Mouse (Mus musculus): ENCODE results near the gene Eif4e.

Gene Eif4e

DNA sequence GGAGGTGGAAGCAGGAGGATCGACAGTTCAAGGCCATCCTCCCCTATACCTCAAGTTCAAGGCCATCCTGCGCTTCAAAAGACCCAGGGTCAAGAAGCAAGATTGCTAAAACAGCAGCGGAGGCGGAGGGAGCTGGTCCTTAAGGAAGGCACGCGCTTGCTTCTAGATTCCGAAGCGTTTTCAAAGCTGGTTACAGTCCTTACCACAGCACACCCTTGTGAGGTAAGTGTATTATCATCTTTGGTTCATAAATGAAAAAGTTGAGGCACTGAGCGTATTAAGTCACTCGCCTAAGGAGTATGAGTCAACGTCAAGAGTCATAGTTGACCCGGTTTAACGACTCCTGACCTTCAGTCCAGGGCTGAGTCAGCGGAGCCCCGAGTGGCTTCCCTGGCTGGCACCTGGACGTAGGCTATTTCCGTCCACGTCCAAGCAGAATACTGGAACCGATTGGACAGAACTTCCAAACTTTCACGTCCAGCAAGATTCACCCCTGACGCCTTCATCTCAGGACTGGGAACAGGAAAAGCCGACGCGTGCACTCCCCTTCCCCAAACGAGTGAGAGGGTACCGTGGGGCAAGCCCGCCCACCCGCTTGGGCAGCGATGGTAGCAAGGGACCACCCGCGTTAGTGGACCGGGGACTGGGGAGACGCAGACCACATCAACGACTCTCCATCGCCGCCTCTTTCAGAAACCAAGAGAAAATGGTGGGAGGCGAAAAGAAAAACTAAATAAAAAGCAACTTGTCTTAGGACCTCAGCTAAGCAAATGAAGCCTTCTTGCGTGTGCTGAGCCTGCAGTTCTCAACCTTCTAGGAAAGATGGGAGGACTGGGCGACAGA, at the start of gene Eif4e:
Gene Eif4e (plus strand): TSS at position 107 of the 843 bp plus-strand sequence.
- DNase-seq (ENCODE audit: extremely low spot score), result no peak

- no peak for DNase-seq (ENCODE audit: extremely low spot score)
Observed at GRCm38 (mm10) chr3:138479489-138479888, 46.5 kb upstream of the Eif4e start.

GRCm38 (mm10) chr3:138481526-138482284, 44.3 kb upstream of the Eif4e start:
- no peak for DNase-seq (ENCODE audit: extremely low spot score)

DNA sequence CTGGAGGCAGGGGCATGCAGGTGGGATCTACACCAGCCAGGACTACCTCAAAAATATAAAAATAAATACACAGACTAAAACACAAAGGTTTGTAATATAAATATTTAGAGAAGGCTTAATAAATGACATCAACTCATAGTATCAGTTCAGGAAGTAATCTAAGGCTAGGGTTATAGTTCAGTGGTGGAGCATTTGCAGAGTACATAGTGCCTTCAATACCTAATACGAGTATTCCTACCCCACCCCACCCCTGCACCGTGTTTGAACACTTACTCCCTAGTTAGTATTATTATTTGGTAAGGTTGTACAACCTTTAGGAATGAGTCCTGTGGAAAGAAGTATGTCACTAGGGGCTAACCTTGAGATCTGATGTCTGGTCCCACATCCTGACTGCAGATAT, 42.7 kb upstream of the Eif4e start:
- no peak for DNase-seq (ENCODE audit: extremely low spot score)

- DNase-seq (ENCODE audit: extremely low spot score), result no peak
Observed at GRCm38 (mm10) chr3:138488584-138489326, 37.2 kb upstream of the Eif4e start.

GRCm38 (mm10) chr3:138489327-138490033, 36.5 kb upstream of the Eif4e start, which contains the start of gene Metap1:
Gene Metap1 (minus strand): TSS chr3:138489515.
- DNase-seq (ENCODE audit: extremely low spot score), result peak; percentile 99

- no peak for DNase-seq (ENCODE audit: extremely low spot score)
Observed at GRCm38 (mm10) chr3:138490034-138490337, 36.0 kb upstream of the Eif4e start.

- DNase-seq (ENCODE audit: extremely low spot score), result no peak
Observed at GRCm38 (mm10) chr3:138493668-138494067, 32.3 kb upstream of the Eif4e start.

DNA sequence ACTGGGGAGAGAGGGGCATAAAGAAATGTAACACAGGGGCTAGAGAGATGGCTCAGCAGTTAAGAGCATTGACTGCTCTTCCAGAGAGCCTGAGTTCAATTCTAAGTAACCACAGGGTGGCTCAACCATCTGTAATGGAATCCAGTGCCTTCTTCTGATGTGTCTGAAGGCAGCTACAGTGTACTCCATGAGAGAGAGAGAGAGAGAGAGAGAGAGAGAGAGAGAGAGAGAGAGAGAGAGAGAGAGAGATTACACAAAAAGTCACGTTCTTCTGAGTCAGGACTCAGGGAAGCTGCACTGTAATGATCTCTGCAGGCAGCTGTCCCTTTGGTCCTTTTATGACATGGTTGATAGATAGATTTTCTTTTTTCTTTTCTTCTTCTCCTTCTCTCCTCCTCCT, 31.4 kb upstream of the Eif4e start:
- no peak for DNase-seq (ENCODE audit: extremely low spot score)

- no peak for DNase-seq (ENCODE audit: extremely low spot score)
Observed at GRCm38 (mm10) chr3:138495166-138496145, 30.5 kb upstream of the Eif4e start.

- no peak for DNase-seq (ENCODE audit: extremely low spot score)
Observed at GRCm38 (mm10) chr3:138498731-138499130, 27.2 kb upstream of the Eif4e start.

DNA sequence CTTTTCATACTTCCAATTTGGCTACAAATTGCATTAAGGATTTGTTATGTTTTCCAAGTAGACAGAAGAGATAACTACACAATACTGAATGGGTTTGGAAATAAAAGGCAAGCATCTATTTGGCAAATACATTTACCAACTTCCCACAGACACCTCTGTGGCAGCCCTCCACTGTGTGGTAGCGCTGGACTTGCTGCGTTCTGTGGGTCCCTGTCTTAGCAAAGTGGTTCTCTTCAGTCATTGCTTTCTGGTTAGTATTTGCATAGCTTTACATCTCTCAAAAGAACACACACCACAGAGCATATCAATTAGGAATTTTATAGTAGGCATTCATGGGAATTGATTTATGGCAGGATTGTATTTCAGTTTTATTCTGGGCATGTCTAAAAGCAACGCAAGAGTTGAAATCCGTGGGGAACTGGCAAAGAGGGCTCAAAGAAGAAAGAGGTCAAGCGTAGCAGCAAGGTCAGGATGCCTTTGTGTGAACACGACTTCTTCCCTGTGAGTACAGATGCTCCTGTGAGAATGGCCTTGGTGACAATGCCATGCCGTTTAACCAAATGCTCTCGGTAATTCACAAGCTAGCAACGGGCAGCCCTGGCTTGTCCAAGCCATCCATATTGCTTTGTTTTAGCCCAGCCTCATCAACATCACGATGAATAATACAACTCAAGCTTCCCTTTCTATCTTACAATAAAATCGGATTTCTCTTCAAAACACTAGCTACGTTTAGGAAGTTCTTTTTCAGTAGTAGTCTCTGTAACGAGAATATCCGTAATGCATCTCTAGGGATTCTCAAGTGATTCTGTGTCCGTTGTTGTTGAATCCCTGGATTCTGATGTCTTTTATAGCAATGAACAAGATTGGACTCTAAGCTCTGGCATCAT, 25.9 kb upstream of the Eif4e start:
- DNase-seq (ENCODE audit: extremely low spot score), result peak; percentile 71

- DNase-seq (ENCODE audit: extremely low spot score), result no peak
Observed at GRCm38 (mm10) chr3:138503754-138504153, 22.2 kb upstream of the Eif4e start.

- no peak for DNase-seq (ENCODE audit: extremely low spot score)
Observed at GRCm38 (mm10) chr3:138506749-138507148, 19.2 kb upstream of the Eif4e start.

GRCm38 (mm10) chr3:138509581-138509980, 16.4 kb upstream of the Eif4e start:
- no peak for DNase-seq (ENCODE audit: extremely low spot score)

GRCm38 (mm10) chr3:138510471-138510870, 15.5 kb upstream of the Eif4e start:
- no peak for DNase-seq (ENCODE audit: extremely low spot score)

DNA sequence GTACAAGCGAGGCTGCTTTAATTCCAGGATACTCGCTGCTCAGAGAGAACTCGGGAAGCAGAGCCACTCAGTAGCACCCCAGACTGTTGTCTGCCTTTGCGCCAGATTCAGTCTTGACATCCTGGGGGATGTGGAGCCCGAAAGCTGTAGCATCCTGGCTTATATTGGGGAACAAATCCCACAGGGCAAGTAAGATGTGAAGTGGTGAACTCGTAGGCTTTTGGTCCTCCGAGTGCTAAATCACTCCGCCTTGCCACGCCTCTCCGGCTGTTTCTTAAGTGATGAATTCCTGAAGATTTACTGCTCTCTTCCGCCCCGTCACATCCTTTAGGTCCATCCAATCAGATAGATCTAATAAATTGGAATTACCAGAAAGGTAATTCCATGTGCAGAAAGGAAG, 12.7 kb upstream of the Eif4e start:
- peak; percentile 25 for DNase-seq (ENCODE audit: extremely low spot score)

DNA sequence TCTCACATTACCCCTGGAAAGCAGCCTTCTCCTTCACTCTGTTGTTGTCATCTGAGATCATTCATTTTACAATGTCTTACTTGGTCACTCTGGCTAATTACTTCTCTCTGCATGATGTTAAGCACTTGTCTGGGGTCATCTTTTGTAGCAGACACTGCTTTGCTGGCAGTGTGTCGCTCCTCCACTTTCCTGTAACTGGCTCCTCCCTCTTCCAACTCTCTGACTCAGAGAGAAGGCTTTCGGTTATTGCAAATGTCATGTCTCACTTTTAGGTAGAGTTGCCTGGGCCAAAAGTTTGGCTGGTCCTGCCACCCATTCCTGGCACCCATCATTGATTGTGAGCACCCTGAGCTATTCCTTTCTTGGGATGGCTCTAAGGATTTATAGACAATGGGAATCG, 11.2 kb upstream of the Eif4e start:
- DNase-seq (ENCODE audit: extremely low spot score), result no peak

DNA sequence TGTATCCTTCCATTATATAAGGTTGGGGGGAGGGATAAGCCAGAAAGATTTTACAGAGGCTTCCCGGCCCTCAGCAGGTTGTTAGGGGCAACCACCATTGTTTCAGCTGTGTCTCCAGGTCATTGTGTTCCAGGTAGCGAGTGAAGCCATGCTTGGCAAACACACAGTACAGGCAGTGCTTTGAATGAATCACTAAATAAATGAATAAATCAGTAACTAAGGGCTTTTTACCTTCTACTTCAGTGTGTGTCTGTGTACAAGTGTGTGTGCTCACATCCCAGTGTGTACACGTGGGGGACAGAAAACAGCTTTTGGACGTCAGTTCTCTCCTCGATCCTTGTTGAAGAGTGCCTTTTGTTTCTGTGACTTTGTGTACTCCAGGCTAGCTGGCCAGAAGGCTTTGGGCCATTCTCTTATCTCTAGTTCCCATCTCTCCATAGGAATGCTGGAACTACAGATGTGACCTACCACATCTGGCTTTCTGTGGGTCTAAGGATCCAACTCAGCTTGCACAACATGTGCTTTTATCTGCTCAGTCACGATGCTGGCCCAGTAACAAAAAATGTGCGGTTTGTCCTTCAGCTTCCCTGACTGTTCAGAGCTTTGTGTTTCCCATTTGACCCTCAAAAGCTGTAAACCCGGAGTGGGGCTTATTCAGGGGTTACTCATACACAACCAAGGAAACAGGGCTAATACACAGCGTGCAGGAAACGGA, 10.2 kb upstream of the Eif4e start:
- peak; percentile 59 for DNase-seq (ENCODE audit: extremely low spot score)
